Mouse (Mus musculus): Measurements from ENCODE around the gene Hist2h3b. TPM values are rescaled to one million over a fixed set of nuclear protein-coding genes. Genes with fewer than 3 reads are reported as not detected.
"Not testable (repeated sequence)": the region's sequence is repeated elsewhere in the genome, so short reads cannot be mapped to it uniquely, and the experiment has no call there.

The Hist2h3b gene
- total RNA-seq, 2 experiments from 2014 or later, result 56.6 to 91.2 TPM

DNA sequence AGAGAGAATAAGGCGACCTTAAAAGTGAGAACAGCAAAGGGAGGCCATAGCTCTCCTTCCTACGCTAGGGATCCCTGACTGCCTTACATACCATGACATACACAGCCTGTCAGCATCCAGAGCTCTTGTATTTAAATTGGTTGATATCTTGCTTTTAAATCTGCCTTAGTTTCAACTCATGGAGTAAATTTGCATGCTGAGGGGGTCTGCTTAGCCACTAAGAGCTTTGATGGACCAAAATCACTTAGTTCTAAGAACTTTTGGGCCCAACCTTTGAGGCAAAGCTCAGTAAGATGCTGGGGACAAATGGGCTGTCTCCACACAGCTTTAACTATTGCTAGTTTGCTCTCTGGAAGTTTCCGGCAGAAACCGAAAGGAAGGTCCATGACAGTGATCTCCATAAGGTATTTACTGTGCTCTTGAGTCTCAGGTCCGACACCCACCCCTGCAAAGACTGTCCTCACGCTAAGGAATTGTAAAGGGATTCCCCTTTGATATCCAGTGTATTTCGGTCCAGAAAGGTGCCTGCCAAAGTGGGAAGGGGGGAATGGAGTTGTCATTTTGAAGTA is 31.0 kb upstream of the Hist2h3b start:
- intact Hi-C loops (cut with DNase I), result no loop called here
- no peak for DNase-seq (ENCODE audit: low spot score in 2 of 2)

GRCm38 (mm10) chr3:96237904-96238511 is 30.4 kb upstream of the Hist2h3b start:
- DNase-seq (ENCODE audit: low spot score in 2 of 2), result no peak
- intact Hi-C loops (cut with DNase I), result no loop called here

DNA sequence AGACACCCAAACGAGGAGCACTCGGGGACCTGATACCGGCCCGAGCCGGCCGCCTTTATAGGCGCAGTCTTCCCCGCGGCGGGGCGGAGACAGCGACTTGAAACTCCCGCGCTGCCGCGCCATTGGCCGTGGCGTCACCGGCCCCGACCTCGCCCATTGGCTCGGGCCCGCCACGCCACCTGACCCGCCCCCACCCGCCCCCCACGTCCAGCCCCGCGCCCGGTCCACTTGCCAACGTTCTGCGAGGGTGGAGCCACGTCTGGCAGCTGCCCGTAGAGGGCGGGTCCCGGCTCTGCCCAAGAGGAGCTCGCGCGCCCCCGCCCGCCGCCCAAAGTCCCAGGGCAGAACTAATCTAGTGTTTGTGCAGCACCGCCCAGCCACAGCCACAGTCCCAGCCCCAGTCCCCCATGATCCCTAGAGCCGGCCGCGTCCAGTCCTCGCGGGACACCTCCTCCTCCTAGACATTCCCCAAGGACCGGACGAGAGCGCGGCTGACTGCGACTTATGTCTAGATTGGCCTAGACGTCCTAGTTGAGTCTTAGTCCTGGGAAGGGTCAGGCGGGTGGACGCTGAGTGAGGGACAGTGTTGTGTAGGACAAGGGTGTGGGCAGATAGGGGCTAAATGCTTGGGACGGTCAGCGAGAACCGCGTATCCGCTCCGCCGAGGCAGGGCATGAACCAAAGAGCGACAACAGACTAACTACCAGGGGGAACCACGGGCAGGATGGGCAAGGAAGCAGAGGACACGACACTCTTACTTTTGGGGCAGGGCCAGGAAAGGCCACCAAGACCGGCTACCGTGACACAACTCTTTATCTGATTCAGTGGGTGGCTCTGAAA is 29.3 kb upstream of the Hist2h3b start, which contains the start of gene Hist2h3c2:
Hist2h3c2 (minus strand) TSS at position 174 of the 840 bp plus-strand sequence.
- DNase-seq (ENCODE audit: low spot score in 2 of 2); intact Hi-C loops (cut with DNase I): not testable (repeated sequence)

GRCm38 (mm10) chr3:96239949-96240798 is 28.3 kb upstream of the Hist2h3b start, which contains the start of gene Hist2h2aa2:
Gene Hist2h2aa2, minus strand, starts transcription at chr3:96240276.
- peak; percentile 95 to 99 for DNase-seq (ENCODE audit: low spot score in 2 of 2)
- intact Hi-C loops (cut with DNase I), result not testable (repeated sequence)

DNA sequence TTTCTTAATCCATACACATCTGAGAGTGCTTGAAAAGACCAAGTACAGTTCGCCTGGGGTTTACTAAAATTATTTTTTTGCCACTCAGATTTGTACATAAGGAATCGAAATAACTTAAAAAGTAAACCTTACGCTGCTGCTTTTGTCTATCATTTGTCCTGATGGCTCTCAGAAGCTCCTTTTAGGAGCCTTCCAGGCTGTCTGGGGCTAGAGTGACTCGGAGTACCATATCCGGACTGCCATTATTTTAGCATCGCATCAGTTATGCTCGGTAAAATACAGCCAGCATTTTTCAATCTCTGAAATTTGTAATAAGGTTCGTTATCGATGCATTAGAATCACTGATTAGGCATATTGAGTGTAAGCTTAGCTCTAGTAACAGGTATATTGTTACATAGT is 27.7 kb upstream of the Hist2h3b start:
- intact Hi-C loops (cut with DNase I), result no loop called here

GRCm38 (mm10) chr3:96243921-96244572 is 24.4 kb upstream of the Hist2h3b start:
- intact Hi-C loops (cut with DNase I), result no loop called here
- no peak for DNase-seq (ENCODE audit: low spot score in 2 of 2)

More for the DNA sequence above, 27.7 kb upstream of the Hist2h3b start:
- DNase-seq (ENCODE audit: low spot score in 2 of 2), result no peak

- intact Hi-C loops (cut with DNase I), result not testable (repeated sequence)
- DNase-seq (ENCODE audit: low spot score in 2 of 2), result peak; percentile 86
Measured at GRCm38 (mm10) chr3:96245003-96245886, 23.2 kb upstream of the Hist2h3b start, which contains the start of gene Hist2h2aa1. Gene Hist2h2aa1, plus strand, starts transcription at chr3:96245497.

GRCm38 (mm10) chr3:96246018-96246417 is 22.4 kb upstream of the Hist2h3b start:
- intact Hi-C loops (cut with DNase I); DNase-seq (ENCODE audit: low spot score in 2 of 2): not testable (repeated sequence)

DNA sequence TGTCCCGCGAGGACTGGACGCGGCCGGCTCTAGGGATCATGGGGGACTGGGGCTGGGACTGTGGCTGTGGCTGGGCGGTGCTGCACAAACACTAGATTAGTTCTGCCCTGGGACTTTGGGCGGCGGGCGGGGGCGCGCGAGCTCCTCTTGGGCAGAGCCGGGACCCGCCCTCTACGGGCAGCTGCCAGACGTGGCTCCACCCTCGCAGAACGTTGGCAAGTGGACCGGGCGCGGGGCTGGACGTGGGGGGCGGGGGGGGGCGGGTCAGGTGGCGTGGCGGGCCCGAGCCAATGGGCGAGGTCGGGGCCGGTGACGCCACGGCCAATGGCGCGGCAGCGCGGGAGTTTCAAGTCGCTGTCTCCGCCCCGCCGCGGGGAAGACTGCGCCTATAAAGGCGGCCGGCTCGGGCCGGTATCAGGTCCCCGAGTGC is 22.0 kb upstream of the Hist2h3b start, which contains the start of gene Hist2h3c1:
Hist2h3c1 (plus strand) TSS at position 259 of the 430 bp plus-strand sequence.
- not testable (repeated sequence) for DNase-seq (ENCODE audit: low spot score in 2 of 2)

DNA sequence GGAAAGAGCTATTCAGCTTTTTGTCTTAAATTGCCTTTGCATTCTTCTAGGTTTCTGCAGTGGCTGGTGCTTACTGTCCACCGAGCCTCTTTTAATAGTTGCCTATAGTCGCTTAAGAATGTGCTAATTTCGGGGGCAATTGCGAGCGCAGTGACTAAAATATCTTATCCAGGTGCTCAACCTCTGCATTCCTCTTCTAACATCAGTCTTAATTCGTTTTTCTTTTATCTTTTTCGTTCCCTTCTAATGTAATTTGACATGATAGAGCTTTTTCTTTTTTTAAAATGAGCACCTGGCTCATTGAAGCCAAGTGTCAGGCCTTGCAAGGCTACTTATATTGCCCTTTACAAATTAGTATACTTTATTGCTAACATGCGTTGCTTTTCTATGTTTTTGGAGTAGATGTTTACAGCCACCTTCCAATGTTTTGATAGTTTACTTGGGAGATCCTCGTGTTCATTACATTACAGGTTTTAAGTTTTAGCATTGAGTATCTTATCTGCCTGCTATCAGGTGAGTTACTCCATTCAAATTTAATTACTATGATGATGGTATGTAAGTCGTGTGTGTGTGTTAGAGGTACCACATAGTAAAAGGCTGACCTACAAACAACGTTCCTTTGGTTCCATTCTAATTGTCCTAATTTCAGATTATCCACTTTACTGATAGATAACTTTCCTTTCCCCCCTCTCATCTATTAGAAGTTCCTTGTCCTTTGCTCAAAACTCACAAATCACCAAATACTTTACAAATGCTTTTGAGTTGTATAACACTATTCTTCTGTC is 20.9 kb upstream of the Hist2h3b start:
- intact Hi-C loops (cut with DNase I), result no loop called here
- DNase-seq (ENCODE audit: low spot score in 2 of 2), result no peak

More for the DNA sequence above, 22.0 kb upstream of the Hist2h3b start, which contains the start of gene Hist2h3c1:
- intact Hi-C loops (cut with DNase I), result not testable (repeated sequence)

DNA sequence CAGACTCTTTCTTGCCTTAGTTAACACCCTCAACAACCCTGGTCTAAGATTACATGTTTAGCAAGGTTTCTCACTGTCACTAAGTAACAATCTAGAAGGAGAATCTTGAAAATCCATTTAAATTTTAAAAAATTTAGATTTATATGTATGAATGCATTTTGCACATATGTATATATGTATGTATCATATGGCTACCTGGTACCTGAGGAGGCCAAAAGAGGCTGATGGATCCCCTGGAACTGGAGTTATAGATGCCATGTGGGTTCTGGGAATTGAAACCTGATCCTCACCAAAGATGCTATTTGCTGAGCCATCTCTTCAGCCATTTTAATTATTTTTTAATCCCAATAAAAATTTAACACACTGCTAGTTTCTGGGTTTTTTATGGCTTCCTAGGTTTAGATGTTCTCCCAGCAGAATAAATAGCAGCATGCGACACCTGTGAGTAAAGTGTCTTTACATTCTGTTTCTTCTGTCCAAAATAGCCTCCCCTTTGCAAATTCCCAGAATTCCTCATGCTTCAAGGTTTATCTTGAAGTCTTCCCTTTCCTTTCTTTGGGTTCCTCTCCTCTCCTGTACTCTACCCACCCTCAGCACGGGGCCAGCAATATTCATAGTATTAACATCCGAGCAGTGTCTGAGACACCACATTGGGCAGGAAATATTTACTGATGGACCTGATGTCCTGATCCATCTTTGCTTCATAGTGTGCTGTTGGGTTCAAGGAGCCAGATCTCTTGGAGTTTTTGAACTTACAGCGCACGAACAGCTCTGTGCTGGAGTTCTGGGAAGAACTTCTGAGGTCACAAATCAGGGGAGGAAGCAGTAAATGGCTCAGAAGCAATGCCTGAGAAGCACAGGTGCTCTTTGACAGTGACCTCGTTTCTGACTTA is 20.1 kb upstream of the Hist2h3b start:
- intact Hi-C loops (cut with DNase I), result no loop called here
- no peak for DNase-seq (ENCODE audit: low spot score in 2 of 2)

- DNase-seq (ENCODE audit: low spot score in 2 of 2), result no peak
- intact Hi-C loops (cut with DNase I), result no loop called here
Measured at GRCm38 (mm10) chr3:96249034-96249345, 19.5 kb upstream of the Hist2h3b start.

DNA sequence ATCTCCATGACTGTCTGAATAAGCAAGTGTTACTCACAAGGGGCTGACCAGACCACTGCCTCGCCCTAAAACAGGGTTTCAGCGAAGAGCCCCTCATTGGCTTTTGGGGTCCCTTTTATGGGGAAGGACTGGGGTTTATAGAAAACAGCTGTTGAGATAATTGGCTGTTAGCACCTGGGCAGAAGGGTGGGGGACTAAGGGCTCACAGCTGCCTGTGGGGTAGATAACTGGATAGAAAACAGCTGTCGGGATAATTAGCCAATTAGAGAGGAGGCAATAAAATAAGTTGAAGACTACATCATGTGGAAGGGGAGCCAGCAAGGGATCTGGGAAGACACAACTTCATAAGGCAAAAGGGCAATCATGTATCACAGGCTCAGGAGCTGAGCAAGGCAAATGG is 17.6 kb upstream of the Hist2h3b start:
- intact Hi-C loops (cut with DNase I), result no loop called here
- no peak for DNase-seq (ENCODE audit: low spot score in 2 of 2)

- DNase-seq (ENCODE audit: low spot score in 2 of 2), result no peak
- intact Hi-C loops (cut with DNase I), result no loop called here
Measured at GRCm38 (mm10) chr3:96251787-96252186, 16.7 kb upstream of the Hist2h3b start.

DNA sequence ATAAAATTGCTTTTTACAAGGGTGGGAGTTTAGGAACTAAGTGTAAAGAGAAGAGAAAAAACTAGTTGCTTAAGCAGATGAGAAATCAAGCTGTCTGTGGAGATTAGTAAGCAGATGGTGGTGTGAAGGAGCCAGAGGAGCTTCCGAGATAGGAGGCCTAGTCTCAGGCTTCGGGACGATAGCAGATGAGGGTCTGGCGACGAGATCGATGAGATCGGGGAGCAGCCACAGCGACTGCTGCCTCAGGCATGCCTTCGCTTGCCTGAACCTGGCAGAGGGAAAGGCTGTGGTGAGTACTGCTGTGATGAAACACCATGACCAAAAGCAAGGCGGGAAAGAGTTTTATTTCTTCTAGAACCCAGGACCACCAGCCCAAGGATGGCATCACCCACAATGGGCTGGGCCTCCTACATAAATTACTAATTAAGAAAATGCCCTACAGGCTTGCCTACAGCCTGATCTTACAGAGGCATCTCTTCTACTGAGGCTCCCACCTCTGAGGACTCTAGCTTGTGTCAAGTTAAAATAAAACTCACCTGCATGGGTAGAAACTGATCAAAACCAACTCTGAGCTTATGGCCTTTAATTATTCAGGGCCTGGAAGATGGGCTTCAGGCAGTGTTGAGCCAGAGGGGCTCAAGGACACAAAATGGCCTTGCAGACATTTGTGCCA is 13.6 kb upstream of the Hist2h3b start:
- no peak for DNase-seq (ENCODE audit: low spot score in 2 of 2)
- intact Hi-C loops (cut with DNase I), result no loop called here

All from left cerebral cortex, postnatal 14 days (tissue).